Mouse (Mus musculus) liver, embryonic 16.5 days (tissue): ENCODE data around the gene Dock1. TPM values are rescaled to one million over a fixed set of nuclear protein-coding genes. Genes with fewer than 3 reads are reported as not detected.

Source experiments
- ATAC-seq: fragments of 200-750 bp; cut with Nextera tagmentation; 2 replicates; pipeline ENCODE4 v1.8.0; 2017; ENCODE audit warnings: low read depth, mild to moderate bottlenecking, moderate number of reproducible peaks, moderate library complexity
- H3K27ac ChIP-seq: fragments of 300-500 bp; sonication (generic); 2 replicates; pipeline ENCODE4 v1.5.1; 2014; ENCODE audit warnings: mild to moderate bottlenecking, low read length
- H3K27me3 ChIP-seq: fragments of 300-500 bp; sonication (generic); 2 replicates; pipeline ENCODE4 v1.6.1; 2014; ENCODE audit warnings: low read depth, low read length, mixed read lengths; ENCODE audit not compliant: control insufficient read depth, insufficient read depth
- H3K36me3 ChIP-seq: fragments of 300-500 bp; sonication (generic); 2 replicates; pipeline ENCODE4 v1.6.1; 2014; ENCODE audit warnings: mild to moderate bottlenecking; ENCODE audit not compliant: control insufficient read depth, insufficient read depth
- H3K4me1 ChIP-seq: fragments of 300-500 bp; sonication (generic); 2 replicates; pipeline ENCODE4 v1.6.1; 2014; ENCODE audit warnings: low read depth, low read length, mixed read lengths; ENCODE audit not compliant: control insufficient read depth
- H3K4me2 ChIP-seq: fragments of 300-500 bp; sonication (generic); 2 replicates; pipeline ENCODE4 v1.6.1; 2014; ENCODE audit warnings: low read depth, low read length, mixed read lengths
- H3K4me3 ChIP-seq: fragments of 300-500 bp; sonication (generic); 2 replicates; pipeline ENCODE4 v1.5.1; 2014; ENCODE audit warnings: low read depth, mild to moderate bottlenecking, low read length
- H3K9ac ChIP-seq: fragments of 300-500 bp; sonication (generic); 2 replicates; pipeline ENCODE4 v1.6.1; 2014; ENCODE audit warnings: low read depth, low read length
- H3K9me3 ChIP-seq: fragments of 300-500 bp; sonication (generic); replicated peaks from 2 replicates; pipeline ENCODE4 v1.6.1; 2016; ENCODE audit warnings: low read length; ENCODE audit not compliant: control insufficient read depth
- WGBS: fragments of 180-500 bp; shearing (Covaris S2); extraction: QIAGEN DNeasy Blood & Tissue Kit; methylation state at CpG from one replicate; pipeline ENCODE4 v1.1.7; 2014; ENCODE audit not compliant: insufficient replicate concordance; 5-methylcytosine and 5-hydroxymethylcytosine counted together
- polyA plus RNA-seq: library from polyadenylated mRNA; unstranded; fragments of >200 nt; fragmentation: Nextera tagmentation; extraction: Ambion mirVana; gene quantifications from 2 replicates; pipeline ENCODE4 v1.2.1, GENCODE M21; 2015

The Dock1 gene
- polyA plus RNA-seq, 1 experiment from 2014 or later, result 3.9 TPM

DNA sequence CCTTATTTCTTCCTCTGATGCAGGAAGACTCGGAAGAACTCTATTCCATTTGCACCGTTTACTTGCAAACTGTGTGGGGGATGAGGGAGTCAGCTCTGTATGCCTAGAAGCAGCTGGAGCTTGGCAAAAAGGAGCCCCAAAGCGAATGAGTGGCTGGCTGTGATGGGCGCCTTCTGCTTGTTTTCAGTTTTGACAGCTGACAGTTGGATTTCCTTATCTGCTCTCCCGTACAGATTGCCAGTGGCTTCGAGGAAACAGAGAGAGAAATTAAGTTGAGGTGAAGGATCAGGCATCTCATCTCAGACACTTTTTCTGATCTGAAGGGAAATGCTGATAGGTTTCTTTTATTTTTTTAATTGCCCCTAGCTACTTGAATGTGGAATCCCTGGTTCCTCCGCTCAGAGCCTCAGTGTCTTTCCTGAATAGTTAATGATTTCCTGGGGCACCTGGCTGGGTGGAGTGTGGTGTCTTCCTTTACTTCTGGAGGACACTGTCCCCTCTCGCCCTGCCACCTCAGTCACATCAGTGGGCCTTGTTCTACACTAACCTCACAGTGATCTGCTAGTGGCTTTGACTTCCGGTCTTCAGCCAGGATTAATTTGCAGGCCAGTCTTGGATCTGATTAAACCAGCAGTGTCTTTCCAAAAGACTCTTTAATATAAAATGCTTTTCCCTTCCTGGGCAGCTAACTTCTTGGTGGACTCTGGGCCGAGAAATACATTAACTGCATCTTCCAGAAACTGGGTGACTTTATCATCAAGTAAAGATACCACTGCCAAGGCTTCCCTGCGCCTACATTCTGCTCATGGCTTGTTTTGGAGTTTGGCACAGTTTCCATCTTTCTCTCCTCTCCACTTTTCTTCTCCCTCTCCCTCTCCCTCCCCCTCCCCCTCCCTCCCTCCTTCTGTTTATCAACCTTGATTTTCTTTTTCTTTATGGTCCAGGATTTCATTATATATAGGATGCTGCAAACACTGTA is 55.4 kb downstream of the Dock1 start:
- H3K9me3 ChIP-seq, result no peaks in the 10 kb centered on the region
- no peaks in the 10 kb centered on the region for H3K36me3 ChIP-seq
- H3K27me3 ChIP-seq, result no peaks in the 10 kb centered on the region
- no peak overlapping the region for H3K4me2 ChIP-seq
- 33% methylated on average over 11 of the region's 11 CpGs for WGBS
- H3K27ac ChIP-seq, result no peak overlapping the region
- H3K9ac ChIP-seq, result no peak overlapping the region
- ATAC-seq, result no peak
- no peaks in the 10 kb centered on the region for H3K4me1 ChIP-seq
- no peak overlapping the region for H3K4me3 ChIP-seq

DNA sequence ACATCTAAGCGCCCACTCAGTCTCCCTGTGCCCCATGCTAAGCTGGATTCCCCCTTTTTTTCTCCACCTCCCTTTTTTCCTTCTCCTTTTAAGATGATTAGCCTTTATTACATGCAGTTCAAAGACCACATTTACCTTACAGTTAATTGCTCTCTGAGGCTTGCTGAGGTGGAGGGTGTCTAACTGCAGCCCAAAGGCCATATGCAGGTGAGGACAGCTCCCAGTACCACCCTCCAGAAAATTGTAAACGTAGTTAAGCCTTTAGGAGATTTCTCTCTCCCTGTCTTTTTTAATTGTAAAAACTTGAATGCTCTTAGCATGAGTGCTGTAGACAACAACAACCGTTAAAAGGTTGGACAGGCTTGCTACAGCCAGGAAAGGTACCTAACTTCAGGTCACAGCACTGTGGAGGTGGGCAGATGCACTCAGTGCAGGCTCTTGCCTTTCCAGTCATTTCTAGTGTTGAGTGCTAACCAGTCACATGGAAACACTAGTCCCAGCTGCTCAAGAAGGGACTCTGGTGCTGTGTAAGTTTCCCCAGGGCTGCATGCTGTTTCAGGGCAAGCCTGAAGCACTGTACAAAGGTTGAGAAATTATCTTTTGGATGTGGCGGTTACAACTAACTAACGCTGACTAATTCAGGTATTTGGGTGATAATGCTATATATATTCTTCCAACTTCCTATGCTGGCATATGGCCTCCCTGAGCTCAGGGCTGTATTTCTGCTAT is 56.2 kb downstream of the Dock1 start:
- WGBS, result 67% methylated on average over 5 of the region's 5 CpGs
- Histone ChIP-seq H3K9me3 (no peaks in the 10 kb centered on the region), H3K4me3 (no peak overlapping the region), H3K36me3 (no peaks in the 10 kb centered on the region), H3K4me2 (no peak overlapping the region), H3K9ac (no peak overlapping the region), H3K27me3 (no peaks in the 10 kb centered on the region), H3K4me1 (no peaks in the 10 kb centered on the region), H3K27ac (no peak overlapping the region)
- ATAC-seq, result no peak

DNA sequence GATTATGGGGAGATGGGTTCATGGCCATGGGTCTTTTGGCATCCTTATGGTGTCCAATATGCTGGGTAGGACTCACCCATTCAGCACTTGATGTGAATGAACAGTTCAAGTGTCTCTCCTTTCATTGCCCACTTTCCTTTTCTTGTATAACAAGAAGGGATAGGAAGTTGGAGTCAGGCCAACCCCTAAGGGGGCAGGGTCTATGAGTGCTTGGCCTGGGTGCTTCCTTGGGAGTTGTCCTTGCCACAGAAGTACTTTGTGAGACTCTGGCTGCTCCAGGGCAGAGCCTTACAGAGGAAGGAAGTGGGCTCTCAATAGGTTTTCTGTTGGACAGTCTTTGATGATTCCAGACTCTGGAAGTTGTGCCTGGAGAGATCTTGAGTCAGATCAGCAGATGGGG is 58.9 kb downstream of the Dock1 start:
- no peak for ATAC-seq
- Histone ChIP-seq H3K4me3 (no peak overlapping the region), H3K9me3 (no peaks in the 10 kb centered on the region), H3K4me1 (no peaks in the 10 kb centered on the region), H3K27me3 (no peaks in the 10 kb centered on the region), H3K36me3 (no peaks in the 10 kb centered on the region), H3K27ac (no peak overlapping the region), H3K4me2 (no peak overlapping the region), H3K9ac (no peak overlapping the region)

DNA sequence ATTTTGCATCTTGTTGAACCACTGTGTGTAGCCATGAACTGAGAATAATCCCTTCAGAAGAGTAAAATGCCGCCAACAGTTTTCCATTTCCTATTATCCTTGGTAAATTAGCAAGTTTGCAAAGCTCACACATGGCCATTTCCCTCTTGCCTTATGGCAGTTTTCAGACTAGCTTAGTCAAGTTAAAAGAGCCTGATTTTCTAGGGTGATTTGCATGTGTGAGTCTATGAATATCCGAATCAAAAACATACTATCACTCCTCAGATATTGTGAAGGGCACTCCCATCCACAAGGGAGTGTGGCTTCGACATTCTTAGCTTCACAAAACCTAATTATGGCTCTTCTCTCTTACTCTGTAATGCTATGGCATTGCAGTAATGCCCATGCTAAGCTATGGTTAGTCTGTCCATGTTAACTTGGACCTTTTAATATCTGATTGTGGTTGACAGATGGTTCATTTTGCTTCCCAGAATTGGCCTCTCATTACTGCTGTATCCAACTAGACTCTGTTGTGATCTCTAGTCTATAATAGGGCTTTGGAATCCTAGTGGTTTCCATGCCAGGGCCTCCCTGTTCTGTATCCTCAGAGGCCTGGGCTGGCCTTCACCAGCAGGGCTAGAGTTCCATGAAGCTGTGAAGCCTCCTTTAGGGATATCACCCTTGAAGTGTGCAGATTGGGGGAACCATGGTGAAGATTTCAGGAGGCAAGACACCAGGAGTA is 60.1 kb downstream of the Dock1 start:
- Histone ChIP-seq H3K9ac (no peak overlapping the region), H3K27ac (no peak overlapping the region), H3K36me3 (no peaks in the 10 kb centered on the region), H3K4me3 (no peak overlapping the region), H3K9me3 (no peaks in the 10 kb centered on the region), H3K4me1 (no peaks in the 10 kb centered on the region), H3K27me3 (no peaks in the 10 kb centered on the region), H3K4me2 (no peak overlapping the region)
- no peak for ATAC-seq
- WGBS, result 57% methylated on average over 3 of the region's 3 CpGs

DNA sequence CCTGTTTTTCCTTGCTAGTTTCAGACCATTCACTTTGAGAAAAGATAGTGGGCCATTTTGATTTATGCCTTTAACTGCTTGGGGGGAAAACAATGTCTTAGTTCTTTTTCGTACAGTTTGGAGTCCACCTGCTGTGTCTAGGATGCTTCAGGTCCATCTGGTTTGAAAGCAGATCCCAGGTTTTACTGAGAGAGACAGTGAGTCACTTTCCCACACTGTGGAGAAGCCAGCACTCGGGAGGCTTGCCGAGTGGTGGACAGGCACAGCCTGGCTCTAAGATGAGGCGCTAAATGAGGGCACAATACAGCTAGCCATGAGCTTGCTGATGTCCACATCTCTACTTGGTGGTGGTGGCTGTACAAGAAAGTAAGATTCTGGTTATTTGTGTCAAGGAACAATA is 76.6 kb downstream of the Dock1 start:
- WGBS, result 66% methylated on average over 4 of the region's 4 CpGs

DNA sequence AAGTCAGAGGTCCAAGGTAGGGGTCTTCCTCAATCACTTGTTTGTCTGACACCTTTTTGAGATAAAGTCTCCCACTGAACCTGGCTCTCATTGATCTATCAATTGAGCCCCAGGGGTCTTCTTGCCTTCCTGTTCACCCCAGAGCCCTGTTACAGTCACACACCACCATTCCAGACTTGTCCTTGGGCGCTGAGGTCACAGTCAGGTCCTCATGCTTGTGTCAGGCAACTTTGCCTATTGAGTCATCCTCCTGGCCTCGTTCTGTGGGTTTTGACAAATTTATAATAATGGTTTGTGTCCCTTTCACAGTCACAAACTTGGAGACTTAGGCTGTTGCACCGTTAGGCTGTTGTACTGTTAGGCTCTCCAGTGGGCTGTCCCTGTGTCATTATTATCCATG is 77.9 kb downstream of the Dock1 start:
- 62% methylated on average over 3 of the region's 3 CpGs for WGBS
- no peaks in the 10 kb centered on the region for H3K27me3 ChIP-seq
- H3K4me2 ChIP-seq, result no peak overlapping the region
- no peak overlapping the region for H3K27ac ChIP-seq
- no peak for ATAC-seq
- H3K36me3 ChIP-seq, result no peaks in the 10 kb centered on the region
- no peak overlapping the region for H3K4me3 ChIP-seq
- H3K9ac ChIP-seq, result no peak overlapping the region
- H3K4me1 ChIP-seq, result no peaks in the 10 kb centered on the region
- H3K9me3 ChIP-seq, result no peaks in the 10 kb centered on the region

More for the DNA sequence above, 76.6 kb downstream of the Dock1 start:
- H3K4me1 ChIP-seq, result no peaks in the 10 kb centered on the region
- no peak overlapping the region for H3K4me3 ChIP-seq
- H3K9me3 ChIP-seq, result no peaks in the 10 kb centered on the region
- H3K9ac ChIP-seq, result no peak overlapping the region
- H3K4me2 ChIP-seq, result no peak overlapping the region
- no peak overlapping the region for H3K27ac ChIP-seq
- ATAC-seq, result no peak
- H3K27me3 ChIP-seq, result no peaks in the 10 kb centered on the region
- no peaks in the 10 kb centered on the region for H3K36me3 ChIP-seq

DNA sequence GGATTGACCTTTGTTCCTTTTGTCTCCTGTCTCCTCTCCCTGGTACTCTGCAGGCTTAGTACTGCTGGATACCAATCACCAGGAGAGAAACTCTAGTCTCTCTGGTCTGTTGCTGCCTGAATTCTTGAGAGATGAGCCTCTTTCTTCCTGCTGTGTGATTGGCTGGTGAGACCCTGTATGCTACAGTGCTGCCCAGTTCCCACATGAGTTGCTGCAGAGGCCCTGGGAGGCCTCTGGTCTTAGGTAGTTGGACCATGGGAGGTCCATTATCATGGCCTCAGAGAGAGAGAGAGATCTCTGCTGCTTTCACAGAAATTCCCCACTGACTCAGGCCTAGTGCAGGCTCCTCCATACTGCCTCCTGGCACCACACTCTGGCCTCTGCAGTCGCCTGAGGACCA is 79.2 kb downstream of the Dock1 start:
- WGBS, result 63% methylated on average over 1 of the region's 1 CpGs
- no peak for ATAC-seq
- H3K9ac ChIP-seq, result no peak overlapping the region
- H3K27me3 ChIP-seq, result no peaks in the 10 kb centered on the region
- H3K4me2 ChIP-seq, result no peak overlapping the region
- H3K36me3 ChIP-seq, result no peaks in the 10 kb centered on the region
- H3K4me3 ChIP-seq, result no peak overlapping the region
- H3K9me3 ChIP-seq, result no peaks in the 10 kb centered on the region
- no peak overlapping the region for H3K27ac ChIP-seq
- H3K4me1 ChIP-seq, result no peaks in the 10 kb centered on the region

DNA sequence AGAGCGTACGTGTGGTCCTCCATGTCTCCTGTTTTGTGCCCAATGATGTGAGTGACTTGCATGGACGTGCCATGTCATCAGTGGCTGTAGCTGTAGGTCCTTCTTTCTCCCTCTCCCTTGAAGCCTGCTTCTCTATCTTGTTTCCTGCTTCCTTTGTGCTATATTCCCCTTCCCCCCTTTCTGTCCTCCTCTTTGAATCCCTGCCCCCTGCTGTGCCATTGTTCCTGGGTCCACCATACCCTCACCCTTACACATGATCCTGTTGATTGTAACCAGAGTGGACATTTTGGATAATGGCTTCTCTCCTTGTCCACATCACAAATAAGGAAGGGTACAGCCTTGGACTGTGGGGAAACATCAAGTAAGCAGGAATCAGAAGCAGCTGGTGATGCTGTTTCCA is 81.0 kb downstream of the Dock1 start:
- Histone ChIP-seq H3K9ac (no peak overlapping the region), H3K4me2 (no peak overlapping the region), H3K4me3 (no peak overlapping the region), H3K9me3 (no peaks in the 10 kb centered on the region), H3K4me1 (no peaks in the 10 kb centered on the region), H3K36me3 (no peaks in the 10 kb centered on the region), H3K27me3 (no peaks in the 10 kb centered on the region), H3K27ac (no peak overlapping the region)
- WGBS, result 78% methylated on average over 3 of the region's 3 CpGs
- no peak for ATAC-seq
